Comparison of ENCODE assay signal across 19 mouse cellular contexts in the genomic region with DNA sequence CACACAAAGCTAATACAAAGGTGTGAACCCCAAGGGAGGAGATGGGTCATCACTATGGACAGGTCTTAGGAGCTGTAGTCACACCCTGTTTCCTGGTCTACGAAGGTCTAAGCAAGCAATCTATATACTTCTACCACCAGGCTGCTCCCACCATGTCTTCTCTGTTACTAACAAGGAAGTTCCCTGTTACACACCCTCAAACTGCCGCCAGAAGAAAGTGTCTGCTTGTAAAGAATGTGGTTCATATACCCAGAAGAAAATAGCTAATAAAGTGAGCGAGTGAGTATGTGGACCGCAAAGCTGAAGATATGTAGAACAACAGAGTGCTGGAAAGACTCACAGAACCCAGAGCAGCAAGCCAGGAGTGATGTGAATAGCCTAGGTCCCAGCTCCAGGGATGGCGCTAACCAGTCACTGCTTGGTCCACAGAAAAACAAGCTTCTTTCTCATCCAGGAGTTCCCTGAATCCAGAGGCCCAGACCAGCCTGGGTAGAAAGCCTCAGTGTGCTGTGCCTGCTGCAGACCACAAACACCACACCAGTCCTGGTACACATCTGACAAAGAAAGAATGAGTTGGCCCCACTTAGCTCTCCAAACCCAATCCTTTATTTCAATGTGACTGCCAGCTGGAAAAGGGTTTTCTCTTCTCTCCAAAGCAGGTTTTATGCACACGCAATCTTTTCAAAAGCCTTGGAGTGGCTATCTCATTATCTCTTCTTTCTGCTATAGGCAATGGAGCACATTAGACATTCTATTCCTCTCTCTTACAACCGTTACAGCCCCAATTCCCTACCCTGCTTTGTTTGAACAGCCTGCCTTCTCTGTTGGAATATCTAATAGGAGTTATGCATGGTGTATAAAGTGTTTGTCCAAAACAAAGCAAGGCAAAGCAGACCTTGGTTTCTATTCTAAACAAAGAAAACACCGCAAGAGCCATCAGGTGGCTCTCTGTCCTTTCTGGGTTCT.
A peak's percentile ranks its signal among the peaks of the same experiment; 100 is the strongest.
DNase-seq lines count a peak whose midpoint lies in the region; ATAC-seq and TF ChIP-seq lines count a peak whose summit lies in the region.
"Had no signal": no experiment of that assay in that cellular context is flagged by ENCODE, and none has a peak within 500 bp of the region (broad histone marks: within the 10 kb centered on the region; RNA-seq: fewer than 3 reads in every experiment).

No protein-coding gene starts in this region.

- ATAC-seq in hindbrain, embryonic 13.5 days (ENCODE audit: low FRiP score) = no peak
- ATAC-seq in hindbrain, embryonic 11.5 days (ENCODE audit: low FRiP score) = no peak
- ATAC-seq in forebrain, embryonic 14.5 days = peak; percentile 71
- no peak for ATAC-seq in midbrain, embryonic 14.5 days (ENCODE audit: low FRiP score, low TSS enrichment)
- ATAC-seq in kidney, embryonic 16.5 days (ENCODE audit: low FRiP score, low TSS enrichment) = no peak
- ATAC-seq: inflammation-experienced regulatory T-cells, adult 6 months; lung, postnatal 0 days had no signal

- peak overlapping the region; percentile 70 for H3K27ac ChIP-seq in hindbrain, embryonic 13.5 days
- no peak overlapping the region for H3K27ac ChIP-seq in hindbrain, embryonic 11.5 days (ENCODE audit: low read depth, low read length)
- no peak overlapping the region for H3K27ac ChIP-seq in forebrain, embryonic 14.5 days (ENCODE audit: low read depth, low read length)
- peak overlapping the region; percentile 58 for H3K27ac ChIP-seq in midbrain, embryonic 14.5 days (replicated peaks; ENCODE audit: low read depth, low read length)
- H3K27ac ChIP-seq in kidney, embryonic 16.5 days (ENCODE audit: low read length) = no peak overlapping the region
- H3K27ac ChIP-seq: heart, adult 2 months; kidney, postnatal 0 days had no signal

- no peaks in the 10 kb centered on the region for H3K9me3 ChIP-seq in hindbrain, embryonic 13.5 days
- H3K9me3 ChIP-seq in hindbrain, embryonic 11.5 days (ENCODE audit: control insufficient read depth, low read length) = no peaks in the 10 kb centered on the region
- no peaks in the 10 kb centered on the region for H3K9me3 ChIP-seq in forebrain, embryonic 14.5 days (replicated peaks; ENCODE audit: control insufficient read depth, low read length)
- no peaks in the 10 kb centered on the region for H3K9me3 ChIP-seq in midbrain, embryonic 14.5 days (ENCODE audit: control insufficient read depth, low read length)
- no peaks in the 10 kb centered on the region for H3K9me3 ChIP-seq in kidney, embryonic 16.5 days (ENCODE audit: low read length)

- 0 out of 2 replicates have a peak, but pooled peaks cover 2% of the 10 kb centered on the region for H3K36me3 ChIP-seq in hindbrain, embryonic 13.5 days
- no peaks in the 10 kb centered on the region for H3K36me3 ChIP-seq in hindbrain, embryonic 11.5 days (ENCODE audit: control insufficient read depth, insufficient read depth, low read length)
- no peaks in the 10 kb centered on the region for H3K36me3 ChIP-seq in forebrain, embryonic 14.5 days (ENCODE audit: control insufficient read depth, insufficient read depth, low read length)
- H3K36me3 ChIP-seq in midbrain, embryonic 14.5 days (ENCODE audit: control insufficient read depth, insufficient read depth, low read length) = no peaks in the 10 kb centered on the region
- no peaks in the 10 kb centered on the region for H3K36me3 ChIP-seq in kidney, embryonic 16.5 days (ENCODE audit: insufficient read depth, low read length)
- H3K36me3 ChIP-seq: G1E had no signal

- 69% methylated on average over 8 of the region's 8 CpGs for WGBS in hindbrain, embryonic 13.5 days
- 81% methylated on average over 8 of the region's 8 CpGs for WGBS in hindbrain, embryonic 11.5 days
- 60% methylated on average over 8 of the region's 8 CpGs for WGBS in forebrain, embryonic 14.5 days
- 72% methylated on average over 8 of the region's 8 CpGs for WGBS in midbrain, embryonic 14.5 days
- 84% methylated on average over 8 of the region's 8 CpGs for WGBS in kidney, embryonic 16.5 days

- H3K9ac ChIP-seq in hindbrain, embryonic 13.5 days = no peak overlapping the region
- no peak overlapping the region for H3K9ac ChIP-seq in hindbrain, embryonic 11.5 days (ENCODE audit: low read depth, low read length)
- no peak overlapping the region for H3K9ac ChIP-seq in forebrain, embryonic 14.5 days (ENCODE audit: low read length)
- no peak overlapping the region for H3K9ac ChIP-seq in midbrain, embryonic 14.5 days (replicated peaks; ENCODE audit: low read length)
- H3K9ac ChIP-seq in kidney, embryonic 16.5 days (replicated peaks; ENCODE audit: low read length) = no peak overlapping the region

- peaks cover 24% of the 10 kb centered on the region for H3K4me1 ChIP-seq in hindbrain, embryonic 13.5 days (replicated peaks)
- H3K4me1 ChIP-seq in hindbrain, embryonic 11.5 days (replicated peaks; ENCODE audit: control insufficient read depth, insufficient read depth, low read length) = no peaks in the 10 kb centered on the region
- H3K4me1 ChIP-seq in forebrain, embryonic 14.5 days (ENCODE audit: control insufficient read depth, insufficient read depth, low read length) = peaks cover 6% of the 10 kb centered on the region; the same call in 1 of the 2 replicates
- H3K4me1 ChIP-seq in midbrain, embryonic 14.5 days (ENCODE audit: control insufficient read depth, insufficient read depth, low read length) = no peaks in the 10 kb centered on the region; the same call in none of the 2 replicates
- 0 out of 2 replicates have a peak, but pooled peaks cover 3% of the 10 kb centered on the region for H3K4me1 ChIP-seq in kidney, embryonic 16.5 days (ENCODE audit: insufficient read depth, low read length)

- H3K4me3 ChIP-seq in hindbrain, embryonic 13.5 days = no peak overlapping the region
- no peak overlapping the region for H3K4me3 ChIP-seq in hindbrain, embryonic 11.5 days (ENCODE audit: low read depth, low read length)
- H3K4me3 ChIP-seq in forebrain, embryonic 14.5 days (ENCODE audit: low read depth, low read length) = no peak overlapping the region
- H3K4me3 ChIP-seq in midbrain, embryonic 14.5 days (replicated peaks; ENCODE audit: low read depth, low read length) = no peak overlapping the region
- no peak overlapping the region for H3K4me3 ChIP-seq in kidney, embryonic 16.5 days (ENCODE audit: low read length)
- H3K4me3 ChIP-seq: heart, adult 2 months had no signal

- TF ChIP-seq POLR2A in brain, embryonic 14.5 days (IDR thresholded peaks at IDR 0.05; ENCODE audit: borderline replicate concordance, extremely low read depth, insufficient read depth, insufficient read length, poor library complexity, severe bottlenecking) = no peak

- no peaks in the 10 kb centered on the region for H3K27me3 ChIP-seq in hindbrain, embryonic 13.5 days
- H3K27me3 ChIP-seq in hindbrain, embryonic 11.5 days (ENCODE audit: control insufficient read depth, insufficient read depth, low read length) = no peaks in the 10 kb centered on the region
- no peaks in the 10 kb centered on the region for H3K27me3 ChIP-seq in forebrain, embryonic 14.5 days (replicated peaks; ENCODE audit: control insufficient read depth, insufficient read depth, low read length)
- H3K27me3 ChIP-seq in midbrain, embryonic 14.5 days (ENCODE audit: control insufficient read depth, insufficient read depth, low read length) = no peaks in the 10 kb centered on the region
- no peaks in the 10 kb centered on the region for H3K27me3 ChIP-seq in kidney, embryonic 16.5 days (ENCODE audit: insufficient read depth, low read length)
- H3K27me3 ChIP-seq: CH12.LX had no signal

- no peak overlapping the region for H3K4me2 ChIP-seq in hindbrain, embryonic 13.5 days
- H3K4me2 ChIP-seq in hindbrain, embryonic 11.5 days (replicated peaks; ENCODE audit: low read depth, low read length) = no peak overlapping the region
- H3K4me2 ChIP-seq in forebrain, embryonic 14.5 days (ENCODE audit: low read length) = no peak overlapping the region
- H3K4me2 ChIP-seq in midbrain, embryonic 14.5 days (ENCODE audit: low read length) = no peak overlapping the region
- no peak overlapping the region for H3K4me2 ChIP-seq in kidney, embryonic 16.5 days (replicated peaks; ENCODE audit: low read depth, low read length)

- no peak for TF ChIP-seq CTCF in brain, embryonic 14.5 days (IDR thresholded peaks at IDR 0.05; ENCODE audit: borderline replicate concordance, extremely low read depth, insufficient read depth, insufficient read length)

- no peak for DNase-seq in hindbrain, embryonic 11.5 days (ENCODE audit: low spot score)
- DNase-seq in brain, embryonic 14.5 days (ENCODE audit: low read depth) = peak; percentile 67
- peak; percentile 44 for DNase-seq in forebrain, embryonic 14.5 days (ENCODE audit: low spot score)
- DNase-seq in midbrain, embryonic 14.5 days = peak; percentile 29
- DNase-seq in gastrocnemius, adult 8-10 months (ENCODE audit: low spot score in 2 of 2) = no peak
- DNase-seq in kidney, postnatal 25 days = no peak
- DNase-seq: adrenal gland, adult 2 months; B cell, adult 2 months; cerebellum, adult 8-10 months; gastrocnemius, postnatal 25 days; heart, adult 2 months; kidney, adult 18-20 months had no signal

Comparison
In these comparisons a context has a peak if more than half of its experiments do, and no peak if none do; other contexts are left out.
1. H3K27ac ChIP-seq: peak in hindbrain, embryonic 13.5 days (single experiment) and midbrain, embryonic 14.5 days (single experiment); none in hindbrain, embryonic 11.5 days (single experiment), forebrain, embryonic 14.5 days (single experiment) and kidney, embryonic 16.5 days (single experiment).
2. DNase-seq: peak in brain, embryonic 14.5 days (single experiment), forebrain, embryonic 14.5 days (single experiment) and midbrain, embryonic 14.5 days (single experiment); none in hindbrain, embryonic 11.5 days (single experiment), gastrocnemius, adult 8-10 months (0 of 2) and kidney, postnatal 25 days (0 of 2).